In genomic region chr5:145114071-145114605, GRCm38 (mm10) we compare ENCODE assay signal across 8 mouse cellular contexts. TPM values are rescaled to one million over a fixed set of nuclear protein-coding genes. Genes with fewer than 3 reads are reported as not detected.
DNase-seq lines count a peak whose midpoint lies in the region; ATAC-seq lines count a peak whose summit lies in the region.

Arpc1b (plus strand) TSS chr5:145114215.

- peak within 1 kb of the TSS; percentile 42 for H3K9ac ChIP-seq in forebrain, embryonic 15.5 days (replicated peaks)

- no peak within 1 kb of the TSS for H3K27ac ChIP-seq in forebrain, embryonic 15.5 days (replicated peaks)
- H3K27ac ChIP-seq in hindbrain, embryonic 10.5 days = peak within 1 kb of the TSS; percentile 81

- peak; percentile 81 for DNase-seq in CD4-positive helper T cell, adult 2 months (ENCODE audit: low read depth, low spot score)
- peak; percentile 62 for DNase-seq in adrenal gland, adult 8-10 months
- peak; percentile 56 for DNase-seq in hindbrain, embryonic 10.5 days (ENCODE audit: low spot score)
- peak in 1 of 2 experiments; percentile 59 for DNase-seq in layer of hippocampus, postnatal 10 days (ENCODE audit: low spot score in 2 of 2)
- peak; percentile 74 for DNase-seq in lung, postnatal 25 days (ENCODE audit: low spot score)
- DNase-seq in retina, embryonic 14.5 days (ENCODE audit: low spot score) = peak; percentile 69
- peak; percentile 83 for DNase-seq in yolk sac, embryonic 10.5 days (ENCODE audit: low spot score)

- 0 out of 2 replicates have a peak, but pooled peaks cover 5% of the 10 kb centered on the region for H3K27me3 ChIP-seq in forebrain, embryonic 15.5 days
- peaks cover 26% of the 10 kb centered on the region for H3K27me3 ChIP-seq in hindbrain, embryonic 10.5 days (ENCODE audit: insufficient read depth, poor library complexity, severe bottlenecking)

- peak within 1 kb of the TSS; percentile 44 for H3K4me3 ChIP-seq in forebrain, embryonic 15.5 days
- peak within 1 kb of the TSS; percentile 64 for H3K4me3 ChIP-seq in hindbrain, embryonic 10.5 days

- peak; percentile 39; the same call in 1 of the 2 replicates for ATAC-seq in forebrain, embryonic 15.5 days (replicated peaks)

- peak within 1 kb of the TSS; percentile 53 for H3K4me2 ChIP-seq in forebrain, embryonic 15.5 days (replicated peaks)

- H3K4me1 ChIP-seq in forebrain, embryonic 15.5 days = peaks cover 11% of the 10 kb centered on the region
- H3K4me1 ChIP-seq in hindbrain, embryonic 10.5 days (replicated peaks) = peaks cover 15% of the 10 kb centered on the region

- peaks cover 23% of the 10 kb centered on the region for H3K36me3 ChIP-seq in forebrain, embryonic 15.5 days
- H3K36me3 ChIP-seq in hindbrain, embryonic 10.5 days = peaks cover 23% of the 10 kb centered on the region

- H3K9me3 ChIP-seq in forebrain, embryonic 15.5 days = no peaks in the 10 kb centered on the region
- H3K9me3 ChIP-seq in hindbrain, embryonic 10.5 days = peaks cover under 1% of the 10 kb centered on the region; the same call in 1 of the 2 replicates

- under 1% methylated on average over 39 of the region's 53 CpGs for WGBS in forebrain, embryonic 15.5 days
- under 1% methylated on average over 42 of the region's 53 CpGs for WGBS in hindbrain, embryonic 10.5 days

RNA-seq across cellular contexts. Expression of gene Arpc1b, which starts in this region (rescaled TPM):
- 100 to 1,000 TPM; 185 to 202 (median 191) TPM for total RNA-seq in adrenal gland, adult 8-10 months (2022)
- 57.0 and 60.4 TPM in 2 replicates for polyA plus RNA-seq in forebrain, embryonic 15.5 days (2015; fragmentation: Nextera tagmentation; extraction: Ambion mirVana)
- 107 and 126 TPM in 2 replicates for polyA plus RNA-seq in hindbrain, embryonic 10.5 days (2016; fragmentation: Nextera tagmentation; extraction: Ambion mirVana)
- 10 to 100 TPM; 25.5 to 39.0 TPM for total RNA-seq in layer of hippocampus, postnatal 10 days (2021)

Comparison
In these comparisons a context has a peak if more than half of its experiments do, and no peak if none do; other contexts are left out.
1. RNA of gene Arpc1b (total RNA-seq): 185 to 202 TPM in adrenal gland, adult 8-10 months; 25.5 to 39.0 TPM in layer of hippocampus, postnatal 10 days; every median in the first group is over 4 times any median in the second.